Mouse (Mus musculus) embryonic stem cell, embryonic (primary cell): ENCODE results near the gene Ngrn.

Experiments
- CTCF ChIA-PET, 4 experiments: fragments of 300-600 bp in 2 of 4; fragments of 350-600 bp in 2 of 4; sonication (Branson Sonifier 250); formaldehyde crosslinking; loops; one replicate each; lab custom pipeline; 2022; ENCODE audit warnings: inconsistent platforms in 2 of 4; lab: Charles Lee
- POLR2A ChIA-PET, 4 experiments: fragments of 300-600 bp in 2 of 4; fragments of 350-600 bp in 2 of 4; sonication (Branson Sonifier 250); formaldehyde crosslinking; loops; one replicate each; lab custom pipeline; 2022; ENCODE audit warnings: antibody characterized with exemption in 4 of 4, inconsistent platforms in 1 of 4; lab: Charles Lee

Gene Ngrn

GRCm38 (mm10) chr7:80241661-80242060 is 19.4 kb upstream of the Ngrn start:
- CTCF ChIA-PET = no interaction called here

GRCm38 (mm10) chr7:80244851-80245250 is 16.2 kb upstream of the Ngrn start:
- POLR2A ChIA-PET = interaction anchor here in 1 of 4 experiments (1.7 to 2.1 kb wide), 2 partner anchors 12 to 30 kb away, joined by 3 to 25 read pairs; partner anchors contain the start of genes Cib1 and Gdpgp1

More at GRCm38 (mm10) chr7:80241661-80242060, 19.4 kb upstream of the Ngrn start:
- POLR2A ChIA-PET = interaction anchor here in 3 of 4 experiments (0.6 to 2.9 kb wide), 21 partner anchors 9 to 499 kb away, joined by 3 to 35 read pairs (median 4); partner anchors contain the start of genes Cib1 (in 3 of the 3), Gdpgp1 (in 3 of the 3), Ngrn (in 2 of the 3) and Sema4b (in 1 of the 3)

GRCm38 (mm10) chr7:80246148-80246721 is 14.8 kb upstream of the Ngrn start, which contains the start of gene Ttll13:
Gene Ttll13, plus strand, starts transcription at chr7:80246376.
- CTCF ChIA-PET = interaction anchor here (0.5 to 1.8 kb wide), 23 partner anchors 9 to 536 kb away, joined by 3 to 12 read pairs (median 4); partner anchors contain the start of genes Cib1 (in 1 of the 4), Gdpgp1 (in 1 of the 4), Ngrn (in 1 of the 4) and Sema4b (in 1 of the 4)
- POLR2A ChIA-PET = interaction anchor here (0.5 to 3.1 kb wide), 60 partner anchors 9 to 754 kb away, joined by 3 to 45 read pairs (median 5); partner anchors contain the start of genes Cib1 (in 3 of the 4), Gdpgp1 (in 3 of the 4), Ngrn (in 3 of the 4) and Rccd1 (in 2 of the 4)

More at GRCm38 (mm10) chr7:80244851-80245250, 16.2 kb upstream of the Ngrn start:
- CTCF ChIA-PET = interaction anchor here in 1 of 4 experiments (1.6 kb wide), 1 partner anchor 104 kb away, joined by 6 read pairs; no protein-coding TSS in a partner anchor

DNA sequence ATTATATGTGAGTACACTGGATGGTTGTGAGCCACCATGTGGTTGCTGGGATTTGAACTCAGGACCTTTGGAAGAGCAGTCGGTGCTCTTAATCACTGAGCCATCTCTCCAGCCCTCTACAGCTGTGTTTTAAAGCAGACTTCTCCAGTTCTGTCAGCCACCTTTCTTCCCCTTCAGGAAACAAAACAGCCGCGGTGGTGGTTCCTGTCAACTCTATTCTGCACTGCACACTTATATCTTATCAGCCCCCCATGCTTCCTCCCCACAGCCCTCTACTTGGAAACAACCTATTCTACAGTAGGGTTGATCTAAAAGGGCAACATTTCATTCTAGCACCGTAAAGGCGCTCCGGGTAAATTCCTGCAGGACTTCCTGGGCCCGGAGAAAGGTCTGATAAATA is 14.2 kb upstream of the Ngrn start:
- ChIA-PET POLR2A (interaction anchor here (0.6 to 3.1 kb wide), 52 partner anchors 9 to 755 kb away, joined by 3 to 45 read pairs (median 6); partner anchors contain the start of genes Cib1 (in 3 of the 4), Gdpgp1 (in 3 of the 4), Ngrn (in 3 of the 4) and Rccd1 (in 2 of the 4)), CTCF (interaction anchor here in 3 of 4 experiments (0.8 to 1.8 kb wide), 8 partner anchors 9 to 94 kb away, joined by 3 to 12 read pairs (median 4); partner anchors contain the start of gene Unc45a (in 1 of the 3))

GRCm38 (mm10) chr7:80252437-80252836 is 8.6 kb upstream of the Ngrn start:
- POLR2A ChIA-PET = interaction anchor here in 3 of 4 experiments (0.6 to 5.0 kb wide), 11 partner anchors 9 to 1053 kb away, joined by 3 to 25 read pairs (median 4); partner anchors contain the start of genes Cib1 (in 3 of the 3), Gdpgp1 (in 2 of the 3) and Ngrn (in 2 of the 3)
- CTCF ChIA-PET = interaction anchor here in 3 of 4 experiments (0.6 to 1.3 kb wide), 3 partner anchors 9 to 489 kb away, joined by 3 to 11 read pairs (median 3); partner anchors contain the start of gene Ngrn (in 1 of the 3)

- CTCF ChIA-PET = interaction anchor here in 3 of 4 experiments (0.6 to 1.3 kb wide), 3 partner anchors 8 to 488 kb away, joined by 3 to 11 read pairs (median 3); partner anchors contain the start of gene Ngrn (in 1 of the 3)
- POLR2A ChIA-PET = interaction anchor here in 2 of 4 experiments (0.6 to 5.0 kb wide), 10 partner anchors 8 to 101 kb away, joined by 3 to 25 read pairs (median 4); partner anchors contain the start of genes Cib1 (in 2 of the 2), Ngrn (in 2 of the 2) and Gdpgp1 (in 1 of the 2)
Measured at GRCm38 (mm10) chr7:80252886-80253285, 8.1 kb upstream of the Ngrn start.

- ChIA-PET POLR2A (interaction anchor here (0.6 to 7.1 kb wide), 39 partner anchors 8 to 142 kb away, joined by 3 to 30 read pairs (median 4); partner anchors contain the start of genes Ttll13 (in 4 of the 4), Cib1 (in 2 of the 4), Gdpgp1 (in 2 of the 4) and Idh2 (in 1 of the 4)), CTCF (interaction anchor here in 3 of 4 experiments (0.6 to 2.5 kb wide), 25 partner anchors 8 to 371 kb away, joined by 3 to 12 read pairs (median 4); partner anchors contain the start of genes Ttll13 (in 2 of the 3), Blm (in 1 of the 3), Cib1 (in 1 of the 3) and Gdpgp1 (in 1 of the 3))
Measured at GRCm38 (mm10) chr7:80255981-80256380, 5.0 kb upstream of the Ngrn start.

GRCm38 (mm10) chr7:80257706-80258105 is 3.3 kb upstream of the Ngrn start:
- POLR2A ChIA-PET = interaction anchor here in 3 of 4 experiments (0.8 to 7.1 kb wide), 30 partner anchors 8 to 545 kb away, joined by 3 to 30 read pairs (median 5); partner anchors contain the start of genes Cib1 (in 3 of the 3), Gdpgp1 (in 3 of the 3), Ttll13 (in 2 of the 3) and Idh2 (in 1 of the 3)

GRCm38 (mm10) chr7:80261372-80261990 is 466 bp downstream of the Ngrn start:
- ChIA-PET POLR2A (interaction anchor here (0.6 to 7.1 kb wide), 83 partner anchors 8 to 469 kb away, joined by 3 to 32 read pairs (median 5); partner anchors contain the start of genes Cib1 (in 4 of the 4), Gdpgp1 (in 4 of the 4), Rccd1 (in 3 of the 4) and Ttll13 (in 3 of the 4)), CTCF (interaction anchor here in 3 of 4 experiments (0.6 to 1.5 kb wide), 12 partner anchors 9 to 495 kb away, joined by 3 to 7 read pairs (median 4); partner anchors contain the start of genes Cib1 (in 1 of the 3), Gdpgp1 (in 1 of the 3), Hddc3 (in 1 of the 3) and Ttll13 (in 1 of the 3))

More at GRCm38 (mm10) chr7:80257706-80258105, 3.3 kb upstream of the Ngrn start:
- CTCF ChIA-PET = interaction anchor here in 1 of 4 experiments (1.4 kb wide), 1 partner anchor 12 kb away, joined by 4 read pairs; the partner anchor contains the start of gene Ttll13

GRCm38 (mm10) chr7:80264606-80265005 is 3.6 kb downstream of the Ngrn start:
- ChIA-PET CTCF (interaction anchor here in 3 of 4 experiments (1.0 to 1.8 kb wide), 4 partner anchors 9 to 124 kb away, joined by 3 to 5 read pairs (median 3); no protein-coding TSS in a partner anchor), POLR2A (interaction anchor here in 2 of 4 experiments (0.8 to 2.3 kb wide), 8 partner anchors 8 to 212 kb away, joined by 3 to 7 read pairs (median 4); partner anchors contain the start of gene Ttll13 (in 1 of the 2))

DNA sequence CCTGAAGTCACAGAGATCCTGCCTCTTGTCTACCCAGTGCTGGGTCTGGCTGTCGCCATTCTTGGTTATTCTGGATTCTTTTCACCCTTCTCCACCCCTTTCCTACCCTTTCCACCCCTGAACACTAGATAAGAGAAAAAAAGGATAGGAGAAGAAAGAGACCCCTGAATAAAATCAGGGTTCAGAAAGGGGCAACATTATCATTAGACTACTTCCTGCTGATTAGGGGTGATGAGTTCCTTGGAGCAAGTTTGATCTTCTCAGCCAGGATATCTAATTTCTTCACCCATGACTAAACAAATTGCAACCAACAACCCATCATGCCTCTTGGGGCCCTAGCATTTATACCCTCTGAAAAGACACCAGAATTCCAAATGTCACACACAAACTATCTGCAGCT is 6.7 kb downstream of the Ngrn start:
- ChIA-PET POLR2A (interaction anchor here in 3 of 4 experiments (0.6 to 3.3 kb wide), 10 partner anchors 9 to 138 kb away, joined by 3 to 14 read pairs (median 5); partner anchors contain the start of genes Cib1 (in 2 of the 3), Gdpgp1 (in 2 of the 3), Rccd1 (in 1 of the 3) and Ttll13 (in 1 of the 3)), CTCF (no interaction called here)

DNA sequence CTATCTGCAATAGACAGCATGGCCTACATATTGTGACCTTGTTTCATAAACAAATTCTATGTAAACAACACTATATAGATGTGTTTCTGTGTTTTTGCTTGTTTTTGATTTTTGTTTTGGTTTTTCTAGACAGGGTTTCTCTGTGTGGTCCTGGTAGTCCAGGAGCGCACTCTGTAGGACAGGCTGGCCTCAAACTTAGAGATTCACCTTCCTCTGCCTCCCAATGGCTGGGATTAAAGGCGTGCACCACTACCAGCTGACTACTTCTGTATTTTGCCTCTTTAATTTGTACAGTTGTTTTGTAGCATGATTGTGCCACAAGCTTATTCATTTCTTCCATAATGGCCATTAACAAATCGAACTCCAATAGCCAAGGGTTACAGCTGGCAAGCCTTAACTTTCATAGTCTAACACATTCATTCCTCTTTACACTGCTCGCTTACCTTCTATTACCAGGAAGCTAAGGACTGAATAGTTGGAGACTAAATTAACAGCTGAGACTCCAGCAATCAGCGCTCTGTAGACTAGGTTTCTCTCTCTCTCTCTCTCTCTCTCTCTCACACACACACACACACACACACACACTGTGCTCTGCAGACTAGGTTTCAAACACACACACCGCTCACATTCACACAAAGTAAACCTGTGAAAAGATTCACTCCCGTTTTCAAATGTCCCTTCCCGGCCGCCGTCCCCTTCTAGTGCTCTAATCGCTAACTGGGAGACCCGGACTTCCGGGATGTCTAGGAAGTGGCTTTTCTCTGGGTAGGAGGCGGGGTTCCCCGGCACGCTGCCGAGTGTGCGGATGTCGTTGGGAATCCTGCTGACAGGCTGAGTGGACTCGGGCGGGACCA is 8.1 kb downstream of the Ngrn start, which contains the start of gene Vps33b:
TSS of gene Vps33b (plus strand) at position 753 of the 854 bp plus-strand sequence.
- POLR2A ChIA-PET = interaction anchor here in 3 of 4 experiments (0.6 to 3.3 kb wide), 35 partner anchors 8 to 158 kb away, joined by 3 to 18 read pairs (median 4); partner anchors contain the start of genes Cib1 (in 2 of the 3), Gdpgp1 (in 2 of the 3), Ngrn (in 2 of the 3) and Ttll13 (in 2 of the 3)
- CTCF ChIA-PET = interaction anchor here in 3 of 4 experiments (0.5 to 2.8 kb wide), 6 partner anchors 13 to 128 kb away, joined by 3 to 11 read pairs (median 6); no protein-coding TSS in a partner anchor

DNA sequence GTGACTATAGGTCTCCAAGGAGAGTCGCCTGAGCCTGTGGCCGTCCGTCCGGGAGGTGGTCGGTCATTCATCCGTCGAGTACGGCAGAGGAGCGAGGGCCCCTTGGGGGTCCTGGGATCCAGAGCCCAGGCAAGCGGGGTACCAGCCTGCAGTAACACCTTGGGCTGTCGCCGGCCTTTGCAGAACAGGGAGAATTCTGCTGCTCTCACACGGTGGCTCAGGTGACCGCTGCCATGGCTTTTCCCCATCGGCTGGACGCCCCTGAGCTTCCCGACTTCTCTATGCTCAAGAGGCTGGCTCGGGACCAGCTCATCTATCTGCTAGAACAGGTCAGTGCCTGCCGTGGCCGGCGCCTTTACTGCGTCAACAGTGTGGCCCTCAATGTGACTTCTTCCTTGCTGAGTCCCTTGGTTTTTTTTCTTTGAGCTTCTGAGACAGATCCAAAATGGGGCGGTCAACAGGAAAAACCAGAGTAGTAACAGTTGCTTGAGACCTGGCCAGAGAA is 8.8 kb downstream of the Ngrn start:
- ChIA-PET CTCF (interaction anchor here in 2 of 4 experiments (0.5 to 2.8 kb wide), 3 partner anchors 14 to 129 kb away, joined by 4 to 11 read pairs (median 9); no protein-coding TSS in a partner anchor), POLR2A (interaction anchor here in 3 of 4 experiments (0.6 to 3.3 kb wide), 27 partner anchors 9 to 263 kb away, joined by 3 to 18 read pairs (median 5); partner anchors contain the start of genes Cib1 (in 2 of the 3), Gdpgp1 (in 2 of the 3), Ngrn (in 2 of the 3) and Hddc3 (in 1 of the 3))

GRCm38 (mm10) chr7:80273456-80273855 is 12.4 kb downstream of the Ngrn start:
- ChIA-PET CTCF (interaction anchor here in 2 of 4 experiments (0.6 to 1.9 kb wide), 2 partner anchors 27 to 133 kb away, joined by 3 to 5 read pairs; partner anchors contain the start of gene Ttll13 (in 1 of the 2)), POLR2A (interaction anchor here in 2 of 4 experiments (0.8 to 1.7 kb wide), 4 partner anchors 8 to 51 kb away, joined by 3 to 5 read pairs (median 4); partner anchors contain the start of gene Rccd1 (in 2 of the 2))
